Mouse (Mus musculus): ENCODE measurements around the gene Asb15. TPM values are rescaled to one million over a fixed set of nuclear protein-coding genes. Genes with fewer than 3 reads are reported as not detected.

The Asb15 gene
- polyA plus RNA-seq, 1 experiment from 2014 or later: 0.12 TPM

DNA sequence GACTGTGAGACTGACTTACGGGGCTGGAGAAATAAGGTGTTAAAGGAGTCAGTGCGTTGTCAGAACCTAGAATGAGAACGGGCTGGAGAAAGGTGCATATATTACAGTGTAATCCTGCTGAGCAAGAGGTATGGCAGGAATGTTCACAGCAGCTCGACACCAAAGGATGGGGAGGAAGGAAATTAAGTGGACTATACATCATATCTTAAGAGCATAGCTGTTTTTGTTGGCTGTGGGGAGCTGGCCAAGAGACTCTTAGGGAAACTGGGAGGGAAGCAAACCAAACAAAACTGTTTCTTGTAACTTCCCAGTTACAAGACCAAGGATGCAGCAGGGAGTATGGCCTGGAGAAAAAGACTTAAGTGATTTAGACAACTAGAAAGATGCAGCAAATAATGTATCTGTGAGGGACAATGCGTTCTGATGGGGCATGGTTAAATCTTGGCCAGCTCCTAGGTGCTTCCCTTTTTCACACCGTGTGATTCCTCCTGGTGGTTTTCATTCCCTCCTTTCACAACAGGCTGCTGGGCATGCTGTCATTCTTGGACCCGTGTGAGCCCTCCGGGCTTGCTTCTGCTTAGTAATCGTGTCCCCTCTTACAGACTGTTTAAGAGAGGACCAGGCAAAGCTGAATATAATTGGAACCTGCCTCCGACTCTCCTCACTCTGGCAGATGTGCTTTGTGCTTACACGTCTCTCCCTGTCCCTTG, 2.9 kb downstream of the Asb15 start:
- Histone ChIP-seq H3K9me3 (ENCODE audit: control insufficient read depth, low read length) (no peaks in the 10 kb centered on the region), H3K4me3 (replicated peaks; ENCODE audit: low read length) (no peak overlapping the region), H3K4me1 (replicated peaks; ENCODE audit: control insufficient read depth, insufficient read depth, low read length) (peaks cover 16% of the 10 kb centered on the region), H3K27me3 (ENCODE audit: control insufficient read depth, insufficient read depth, low read length) (no peaks in the 10 kb centered on the region), H3K36me3 (replicated peaks; ENCODE audit: control insufficient read depth, insufficient read depth) (no peaks in the 10 kb centered on the region), H3K9ac (peak overlapping the region; percentile 9; the same call in 1 of the 2 replicates), H3K4me2 (replicated peaks) (peak overlapping the region; percentile 38), H3K27ac (no peak overlapping the region)
- 56% methylated on average over 11 of the region's 11 CpGs for WGBS
- no peak for ATAC-seq (ENCODE audit: low FRiP score)
- no peak for DNase-seq (ENCODE audit: low spot score)

- DNase-seq (ENCODE audit: low spot score): no peak
- ATAC-seq (ENCODE audit: low FRiP score): no peak
- WGBS: 90% methylated on average over 3 of the region's 3 CpGs
- H3K9ac ChIP-seq: no peak overlapping the region
- no peaks in the 10 kb centered on the region for H3K9me3 ChIP-seq (ENCODE audit: control insufficient read depth, low read length)
- peaks cover 6% of the 10 kb centered on the region for H3K4me1 ChIP-seq (replicated peaks; ENCODE audit: control insufficient read depth, insufficient read depth, low read length)
- H3K27me3 ChIP-seq (ENCODE audit: control insufficient read depth, insufficient read depth, low read length): no peaks in the 10 kb centered on the region
- no peaks in the 10 kb centered on the region for H3K36me3 ChIP-seq (replicated peaks; ENCODE audit: control insufficient read depth, insufficient read depth)
- no peak overlapping the region for H3K27ac ChIP-seq
- H3K4me2 ChIP-seq (replicated peaks): no peak overlapping the region
- no peak overlapping the region for H3K4me3 ChIP-seq (replicated peaks; ENCODE audit: low read length)
These were observed 4.9 kb downstream of the Asb15 start for GRCm38 (mm10) chr6:24532804-24533203.

DNA sequence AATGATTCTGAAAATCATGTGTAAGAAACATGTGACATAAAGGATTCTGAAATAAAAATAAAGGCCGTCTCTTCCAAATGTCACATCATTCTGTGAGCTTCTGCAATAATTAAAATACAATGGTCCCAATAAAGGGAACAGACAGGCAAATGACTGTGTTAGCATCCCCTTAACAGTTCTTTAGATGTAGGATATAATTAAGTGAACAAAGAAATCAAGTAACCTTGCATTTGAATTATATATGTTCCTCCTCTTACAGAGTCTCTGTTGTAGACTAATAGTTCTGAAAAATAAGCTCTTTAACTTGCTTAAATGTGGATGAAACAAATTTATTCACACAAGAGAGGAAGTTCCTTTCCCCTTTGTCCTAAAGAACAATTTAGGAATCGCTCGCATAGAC, 10.5 kb downstream of the Asb15 start:
- Histone ChIP-seq H3K9ac (no peak overlapping the region), H3K27ac (no peak overlapping the region), H3K9me3 (ENCODE audit: control insufficient read depth, low read length) (no peaks in the 10 kb centered on the region), H3K4me2 (replicated peaks) (no peak overlapping the region), H3K36me3 (replicated peaks; ENCODE audit: control insufficient read depth, insufficient read depth) (no peaks in the 10 kb centered on the region), H3K4me3 (replicated peaks; ENCODE audit: low read length) (no peak overlapping the region), H3K4me1 (replicated peaks; ENCODE audit: control insufficient read depth, insufficient read depth, low read length) (no peaks in the 10 kb centered on the region), H3K27me3 (ENCODE audit: control insufficient read depth, insufficient read depth, low read length) (no peaks in the 10 kb centered on the region)
- 93% methylated on average over 3 of the region's 3 CpGs for WGBS
- DNase-seq (ENCODE audit: low spot score): no peak
- no peak for ATAC-seq (ENCODE audit: low FRiP score)

DNA sequence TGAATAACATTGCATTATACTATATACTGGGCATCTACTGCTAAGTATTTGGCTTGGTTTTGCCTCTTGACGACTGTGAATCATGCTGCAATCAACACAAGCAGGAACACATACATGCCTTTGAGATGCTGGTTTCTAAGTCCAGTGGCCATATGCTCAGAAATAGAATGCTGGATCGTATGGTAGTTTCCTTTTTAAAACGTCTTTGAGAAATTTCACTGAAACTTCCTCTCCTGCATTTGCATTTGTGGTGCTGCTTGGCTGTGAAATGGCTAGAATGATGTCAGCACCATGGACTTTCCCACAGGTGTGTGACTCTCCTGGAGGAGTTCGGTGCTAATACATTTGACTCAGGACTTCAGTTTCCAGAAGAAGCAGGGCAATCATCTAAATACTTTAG, 12.2 kb downstream of the Asb15 start:
- H3K27ac ChIP-seq: no peak overlapping the region
- no peak overlapping the region for H3K4me2 ChIP-seq (replicated peaks)
- H3K9ac ChIP-seq: no peak overlapping the region
- H3K4me1 ChIP-seq (replicated peaks; ENCODE audit: control insufficient read depth, insufficient read depth, low read length): no peaks in the 10 kb centered on the region
- WGBS: 81% methylated on average over 4 of the region's 4 CpGs
- no peak for DNase-seq (ENCODE audit: low spot score)
- H3K27me3 ChIP-seq (ENCODE audit: control insufficient read depth, insufficient read depth, low read length): no peaks in the 10 kb centered on the region
- no peaks in the 10 kb centered on the region for H3K36me3 ChIP-seq (replicated peaks; ENCODE audit: control insufficient read depth, insufficient read depth)
- H3K4me3 ChIP-seq (replicated peaks; ENCODE audit: low read length): no peak overlapping the region
- H3K9me3 ChIP-seq (ENCODE audit: control insufficient read depth, low read length): no peaks in the 10 kb centered on the region
- no peak for ATAC-seq (ENCODE audit: low FRiP score)

GRCm38 (mm10) chr6:24542393-24542792, 14.4 kb downstream of the Asb15 start:
- H3K4me3 ChIP-seq (replicated peaks; ENCODE audit: low read length): no peak overlapping the region

GRCm38 (mm10) chr6:24543119-24543591, 15.2 kb downstream of the Asb15 start:
- H3K27ac ChIP-seq: no peak overlapping the region
- H3K4me1 ChIP-seq (replicated peaks; ENCODE audit: control insufficient read depth, insufficient read depth, low read length): no peaks in the 10 kb centered on the region
- H3K9me3 ChIP-seq (ENCODE audit: control insufficient read depth, low read length): no peaks in the 10 kb centered on the region
- H3K27me3 ChIP-seq (ENCODE audit: control insufficient read depth, insufficient read depth, low read length): no peaks in the 10 kb centered on the region
- no peak for ATAC-seq (ENCODE audit: low FRiP score)
- H3K4me3 ChIP-seq (replicated peaks; ENCODE audit: low read length): no peak overlapping the region
- 68% methylated on average over 6 of the region's 6 CpGs for WGBS
- no peaks in the 10 kb centered on the region for H3K36me3 ChIP-seq (replicated peaks; ENCODE audit: control insufficient read depth, insufficient read depth)
- no peak overlapping the region for H3K9ac ChIP-seq
- DNase-seq (ENCODE audit: low spot score): no peak
- H3K4me2 ChIP-seq (replicated peaks): no peak overlapping the region

More at GRCm38 (mm10) chr6:24542393-24542792, 14.4 kb downstream of the Asb15 start:
- Histone ChIP-seq H3K27me3 (ENCODE audit: control insufficient read depth, insufficient read depth, low read length) (no peaks in the 10 kb centered on the region), H3K9me3 (ENCODE audit: control insufficient read depth, low read length) (no peaks in the 10 kb centered on the region), H3K36me3 (replicated peaks; ENCODE audit: control insufficient read depth, insufficient read depth) (no peaks in the 10 kb centered on the region), H3K9ac (no peak overlapping the region), H3K27ac (no peak overlapping the region), H3K4me2 (replicated peaks) (no peak overlapping the region), H3K4me1 (replicated peaks; ENCODE audit: control insufficient read depth, insufficient read depth, low read length) (no peaks in the 10 kb centered on the region)
- ATAC-seq (ENCODE audit: low FRiP score): no peak
- no peak for DNase-seq (ENCODE audit: low spot score)

DNA sequence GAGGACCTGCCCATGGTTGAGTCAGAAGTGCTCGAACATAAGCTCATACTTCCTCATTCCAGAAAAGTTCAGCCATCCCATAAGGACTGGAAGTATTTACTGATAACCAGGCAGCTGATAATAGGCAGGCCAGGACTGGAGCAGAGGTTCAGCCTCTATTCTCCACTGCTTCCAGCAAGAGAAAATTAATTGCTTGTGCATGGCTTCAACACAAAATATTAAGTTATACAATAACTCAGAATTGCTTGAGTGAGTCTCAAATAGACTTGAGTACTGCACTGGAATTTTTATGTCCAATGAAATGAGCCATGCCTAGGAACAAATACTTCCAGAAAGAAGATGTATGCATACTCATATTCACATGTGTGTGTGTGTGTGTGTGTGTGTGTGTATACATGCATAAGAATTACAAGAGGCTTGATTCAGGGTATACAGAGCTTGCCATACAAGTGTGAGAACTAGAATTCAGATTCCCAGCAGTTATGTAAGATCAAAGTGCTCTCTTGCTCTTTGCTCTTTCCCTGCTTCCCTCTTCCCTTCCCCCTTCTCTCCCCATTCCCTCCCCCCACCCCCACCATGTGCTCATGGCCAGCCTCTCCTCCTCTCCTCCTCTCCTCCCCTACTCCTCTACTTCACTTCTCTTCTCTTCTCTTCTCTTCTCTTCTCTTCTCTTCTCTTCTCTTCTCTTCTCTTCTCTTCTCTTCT, 18.9 kb downstream of the Asb15 start:
- no peaks in the 10 kb centered on the region for H3K36me3 ChIP-seq (replicated peaks; ENCODE audit: control insufficient read depth, insufficient read depth)
- no peaks in the 10 kb centered on the region for H3K27me3 ChIP-seq (ENCODE audit: control insufficient read depth, insufficient read depth, low read length)
- H3K4me1 ChIP-seq (replicated peaks; ENCODE audit: control insufficient read depth, insufficient read depth, low read length): no peaks in the 10 kb centered on the region
- no peak overlapping the region for H3K27ac ChIP-seq
- DNase-seq (ENCODE audit: low spot score): no peak
- ATAC-seq (ENCODE audit: low FRiP score): no peak
- H3K4me2 ChIP-seq (replicated peaks): no peak overlapping the region
- no peak overlapping the region for H3K9ac ChIP-seq
- no peak overlapping the region for H3K4me3 ChIP-seq (replicated peaks; ENCODE audit: low read length)
- WGBS: 89% methylated on average over 1 of the region's 1 CpGs
- no peaks in the 10 kb centered on the region for H3K9me3 ChIP-seq (ENCODE audit: control insufficient read depth, low read length)

- H3K9me3 ChIP-seq (ENCODE audit: control insufficient read depth, low read length): no peaks in the 10 kb centered on the region
- WGBS: 90% methylated on average over 2 of the region's 2 CpGs
- H3K9ac ChIP-seq: no peak overlapping the region
- H3K27ac ChIP-seq: no peak overlapping the region
- no peak overlapping the region for H3K4me2 ChIP-seq (replicated peaks)
- H3K27me3 ChIP-seq (ENCODE audit: control insufficient read depth, insufficient read depth, low read length): no peaks in the 10 kb centered on the region
- DNase-seq (ENCODE audit: low spot score) (no peak), ATAC-seq (ENCODE audit: low FRiP score) (no peak)
- H3K4me1 ChIP-seq (replicated peaks; ENCODE audit: control insufficient read depth, insufficient read depth, low read length): no peaks in the 10 kb centered on the region
- H3K4me3 ChIP-seq (replicated peaks; ENCODE audit: low read length): no peak overlapping the region
- H3K36me3 ChIP-seq (replicated peaks; ENCODE audit: control insufficient read depth, insufficient read depth): no peaks in the 10 kb centered on the region
These were observed 21.9 kb downstream of the Asb15 start for GRCm38 (mm10) chr6:24549801-24550200.

DNA sequence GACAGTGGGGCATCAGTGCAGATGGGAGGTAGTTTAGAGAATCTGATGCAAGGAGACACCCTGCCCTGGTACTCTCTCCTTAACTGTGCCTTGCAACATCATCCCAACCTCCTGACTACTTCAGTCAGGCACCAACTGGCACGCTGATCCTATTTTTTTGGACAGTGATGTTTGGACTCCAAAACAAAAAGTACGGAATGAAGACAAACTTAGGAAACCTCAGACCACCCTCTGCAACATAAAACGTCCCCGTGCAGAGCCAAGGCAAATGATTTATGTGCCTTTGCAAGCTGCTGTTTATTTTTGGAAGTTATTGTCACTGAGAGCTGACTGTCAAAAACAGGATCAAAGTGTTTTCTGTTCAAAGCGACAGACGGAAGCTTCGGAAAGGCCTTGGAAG, 24.1 kb downstream of the Asb15 start:
- ATAC-seq (ENCODE audit: low FRiP score): no peak
- no peak overlapping the region for H3K9ac ChIP-seq
- no peak overlapping the region for H3K27ac ChIP-seq
- H3K4me2 ChIP-seq (replicated peaks): no peak overlapping the region
- no peaks in the 10 kb centered on the region for H3K9me3 ChIP-seq (ENCODE audit: control insufficient read depth, low read length)
- no peak for DNase-seq (ENCODE audit: low spot score)
- no peak overlapping the region for H3K4me3 ChIP-seq (replicated peaks; ENCODE audit: low read length)
- WGBS: 81% methylated on average over 7 of the region's 7 CpGs
- no peaks in the 10 kb centered on the region for H3K4me1 ChIP-seq (replicated peaks; ENCODE audit: control insufficient read depth, insufficient read depth, low read length)
- H3K36me3 ChIP-seq (replicated peaks; ENCODE audit: control insufficient read depth, insufficient read depth): no peaks in the 10 kb centered on the region
- H3K27me3 ChIP-seq (ENCODE audit: control insufficient read depth, insufficient read depth, low read length): no peaks in the 10 kb centered on the region
